Mouse (Mus musculus) lung, postnatal 0 days (tissue): ENCODE measurements at regions not wholly inside any gene's neighbourhood (a gene's known extent, or its start where the extent isn't known, plus 50 kb on each side); places are given as distances from the start of the nearest gene placed in this dataset.

Source experiments
- CTCF ChIP-seq: IDR thresholded peaks from 2 replicates; pipeline ENCODE4 v1.5.1; 2016; ENCODE audit warnings: antibody characterized with exemption, mild to moderate bottlenecking
- EP300 ChIP-seq: IDR thresholded peaks from 2 replicates; pipeline ENCODE4 v1.6.1; 2016; ENCODE audit warnings: antibody characterized with exemption, mild to moderate bottlenecking, control low read depth

DNA sequence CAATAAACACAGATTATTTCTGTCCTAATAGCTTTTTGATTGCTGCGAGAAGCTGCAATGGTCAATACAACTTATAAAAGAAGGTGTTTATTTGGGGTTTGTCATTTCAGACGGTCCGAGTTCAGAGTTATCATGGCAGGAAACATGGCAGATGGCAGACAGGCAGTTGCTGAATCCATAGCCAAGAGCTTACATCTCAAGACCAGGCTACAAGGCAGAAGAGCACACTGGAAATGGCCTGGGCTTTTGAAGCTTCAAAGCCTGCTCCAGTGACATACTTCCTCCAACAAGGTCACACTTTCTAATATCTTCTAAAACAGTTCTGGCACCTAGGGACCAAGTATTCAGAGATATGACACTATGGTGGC, 136.8 kb downstream of the Bmp2 start:
- TF ChIP-seq CTCF: no peak
- no peak for TF ChIP-seq EP300
